Mouse (Mus musculus): Measurements from ENCODE around the gene Arhgef10l. TPM values are rescaled to one million over a fixed set of nuclear protein-coding genes. Genes with fewer than 3 reads are reported as not detected.

Arhgef10l gene
- polyA plus RNA-seq, 1 experiment from 2014 or later: 6.7 TPM

DNA sequence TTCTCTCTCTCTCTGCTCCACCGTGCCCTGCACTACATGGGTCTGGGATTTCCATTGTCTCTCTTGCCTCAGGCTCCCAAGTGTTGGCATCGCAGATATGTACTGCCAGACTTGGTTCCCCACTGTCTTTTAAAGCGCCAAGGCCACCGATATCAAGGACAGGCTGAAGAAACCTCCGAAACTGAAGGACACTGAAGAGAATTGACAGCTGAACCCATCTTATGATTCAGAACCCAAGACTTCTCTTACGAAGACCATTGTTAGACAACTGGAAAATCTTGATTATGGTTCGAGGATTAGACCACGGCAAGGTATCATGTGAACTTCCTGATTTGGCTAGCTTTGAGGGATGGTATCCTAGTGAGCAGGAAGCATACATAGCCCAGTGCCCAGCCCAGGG lies 11.0 kb downstream of the Arhgef10l start:
- no peaks in the 10 kb centered on the region for H3K36me3 ChIP-seq (ENCODE audit: control insufficient read depth, insufficient read depth, low read length)
- H3K27ac ChIP-seq (ENCODE audit: low read depth, low read length): no peak overlapping the region
- ATAC-seq (replicated peaks; ENCODE audit: low FRiP score) (no peak), DNase-seq (ENCODE audit: low spot score) (no peak)
- H3K4me1 ChIP-seq (replicated peaks; ENCODE audit: control insufficient read depth, insufficient read depth, low read length): peaks cover 7% of the 10 kb centered on the region
- WGBS: 58% methylated on average over 8 of the region's 8 CpGs
- no peak overlapping the region for H3K4me3 ChIP-seq (ENCODE audit: low read depth, low read length)
- H3K9ac ChIP-seq (ENCODE audit: low read depth, low read length): no peak overlapping the region
- H3K27me3 ChIP-seq (replicated peaks; ENCODE audit: control insufficient read depth, insufficient read depth, low read length): peaks cover 9% of the 10 kb centered on the region
- H3K4me2 ChIP-seq: no peak overlapping the region
- H3K9me3 ChIP-seq (ENCODE audit: control insufficient read depth, low read length): no peaks in the 10 kb centered on the region

DNA sequence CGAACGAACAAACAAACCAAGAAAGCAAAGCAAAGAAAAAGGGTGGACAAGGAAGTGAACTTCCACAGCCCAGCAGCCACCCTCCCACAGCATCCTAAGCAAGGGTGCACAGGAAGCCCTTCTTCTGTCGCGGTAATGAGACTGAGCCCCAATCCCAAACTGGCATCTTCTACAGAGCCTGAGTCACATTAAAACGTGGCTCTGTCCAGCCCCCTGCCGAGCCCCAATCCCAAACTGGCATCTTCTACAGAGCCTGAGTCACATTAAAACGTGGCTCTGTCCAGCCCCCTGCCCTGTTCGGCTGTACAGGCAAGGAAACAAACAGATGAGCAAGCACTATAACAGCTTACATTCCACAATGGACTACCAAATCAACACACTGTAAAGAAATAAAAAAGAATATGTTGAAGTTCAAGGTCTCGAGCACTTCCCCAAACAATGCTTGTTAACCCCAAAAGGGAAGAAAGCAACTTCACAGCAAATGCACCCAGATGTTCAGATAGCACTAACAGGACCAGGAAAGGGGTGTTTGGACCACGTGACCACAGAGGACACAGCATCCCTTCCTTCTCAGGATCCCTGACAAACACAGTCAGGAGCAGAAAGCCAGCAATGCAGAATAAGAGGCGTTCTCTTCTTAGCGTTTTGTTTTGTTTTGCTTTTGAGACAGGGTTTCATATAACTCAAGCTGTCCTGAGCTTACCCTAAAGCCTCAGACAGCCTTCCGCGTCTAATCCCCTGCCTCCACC lies 11.8 kb downstream of the Arhgef10l start:
- H3K9me3 ChIP-seq (ENCODE audit: control insufficient read depth, low read length): no peaks in the 10 kb centered on the region
- H3K9ac ChIP-seq (ENCODE audit: low read depth, low read length): no peak overlapping the region
- peaks cover 14% of the 10 kb centered on the region for H3K27me3 ChIP-seq (replicated peaks; ENCODE audit: control insufficient read depth, insufficient read depth, low read length)
- peaks cover 8% of the 10 kb centered on the region for H3K4me1 ChIP-seq (replicated peaks; ENCODE audit: control insufficient read depth, insufficient read depth, low read length)
- DNase-seq (ENCODE audit: low spot score) (no peak), ATAC-seq (replicated peaks; ENCODE audit: low FRiP score) (no peak)
- no peak overlapping the region for H3K4me3 ChIP-seq (ENCODE audit: low read depth, low read length)
- 48% methylated on average over 14 of the region's 14 CpGs for WGBS
- no peaks in the 10 kb centered on the region for H3K36me3 ChIP-seq (ENCODE audit: control insufficient read depth, insufficient read depth, low read length)
- H3K4me2 ChIP-seq: no peak overlapping the region
- H3K27ac ChIP-seq (ENCODE audit: low read depth, low read length): no peak overlapping the region

DNA sequence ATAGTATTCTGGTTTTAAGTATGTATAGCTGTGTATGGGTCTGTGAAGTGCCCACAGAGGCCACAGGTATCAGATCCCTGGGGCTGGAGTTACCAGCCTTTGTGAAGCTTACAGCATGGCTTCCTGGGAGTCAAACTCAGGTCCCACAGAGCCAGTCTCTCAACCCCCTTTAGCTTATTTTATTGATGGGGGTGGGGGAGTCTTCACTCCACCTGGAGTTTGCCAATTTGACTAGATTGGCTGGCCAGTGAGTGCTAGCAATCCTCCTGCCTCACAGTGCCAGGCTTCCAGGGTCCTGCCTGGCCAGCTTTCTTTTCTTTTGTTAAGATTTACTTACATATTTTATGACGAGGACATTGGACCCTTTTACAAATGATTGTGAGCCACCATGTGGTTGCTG lies 16.1 kb downstream of the Arhgef10l start:
- Histone ChIP-seq H3K27me3 (replicated peaks; ENCODE audit: control insufficient read depth, insufficient read depth, low read length) (peaks cover 37% of the 10 kb centered on the region), H3K4me2 (no peak overlapping the region), H3K9ac (ENCODE audit: low read depth, low read length) (no peak overlapping the region), H3K4me3 (ENCODE audit: low read depth, low read length) (no peak overlapping the region), H3K9me3 (ENCODE audit: control insufficient read depth, low read length) (no peaks in the 10 kb centered on the region), H3K4me1 (replicated peaks; ENCODE audit: control insufficient read depth, insufficient read depth, low read length) (peaks cover 4% of the 10 kb centered on the region), H3K36me3 (ENCODE audit: control insufficient read depth, insufficient read depth, low read length) (no peaks in the 10 kb centered on the region), H3K27ac (ENCODE audit: low read depth, low read length) (no peak overlapping the region)
- WGBS: 43% methylated on average over 1 of the region's 1 CpGs
- no peak for ATAC-seq (replicated peaks; ENCODE audit: low FRiP score)
- no peak for DNase-seq (ENCODE audit: low spot score)

DNA sequence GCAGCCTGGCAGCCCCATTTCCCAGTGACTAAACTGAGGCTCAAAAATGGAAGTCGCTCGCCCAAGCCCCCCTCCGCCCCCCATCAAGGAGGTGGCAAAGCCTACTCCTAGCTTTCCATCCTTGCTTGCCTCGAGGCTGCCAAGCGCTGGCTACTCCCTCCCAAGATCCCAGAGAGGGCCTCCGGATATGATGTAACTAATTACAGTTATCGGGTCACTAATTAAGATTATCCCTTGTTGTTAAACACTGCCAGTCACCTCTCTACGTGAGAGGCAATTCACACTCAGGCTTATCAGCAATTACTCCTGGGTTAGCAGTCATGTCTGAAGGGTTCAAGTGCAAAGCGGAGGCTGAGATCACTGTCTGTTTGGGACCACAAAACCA lies 16.6 kb downstream of the Arhgef10l start:
- 28% methylated on average over 9 of the region's 9 CpGs for WGBS
- H3K9ac ChIP-seq (ENCODE audit: low read depth, low read length): peak overlapping the region; percentile 72; the same call in 1 of the 2 replicates
- peaks cover 4% of the 10 kb centered on the region for H3K4me1 ChIP-seq (replicated peaks; ENCODE audit: control insufficient read depth, insufficient read depth, low read length)
- no peak for ATAC-seq (replicated peaks; ENCODE audit: low FRiP score)
- H3K27me3 ChIP-seq (replicated peaks; ENCODE audit: control insufficient read depth, insufficient read depth, low read length): peaks cover 37% of the 10 kb centered on the region
- H3K9me3 ChIP-seq (ENCODE audit: control insufficient read depth, low read length): no peaks in the 10 kb centered on the region
- H3K4me2 ChIP-seq: peak overlapping the region; percentile 61
- H3K27ac ChIP-seq (ENCODE audit: low read depth, low read length): 0 out of 2 replicates have a peak overlapping the region, but pooled peaks have one; percentile 74
- H3K36me3 ChIP-seq (ENCODE audit: control insufficient read depth, insufficient read depth, low read length): no peaks in the 10 kb centered on the region
- DNase-seq (ENCODE audit: low spot score): no peak
- H3K4me3 ChIP-seq (ENCODE audit: low read depth, low read length): peak overlapping the region; percentile 60

DNA sequence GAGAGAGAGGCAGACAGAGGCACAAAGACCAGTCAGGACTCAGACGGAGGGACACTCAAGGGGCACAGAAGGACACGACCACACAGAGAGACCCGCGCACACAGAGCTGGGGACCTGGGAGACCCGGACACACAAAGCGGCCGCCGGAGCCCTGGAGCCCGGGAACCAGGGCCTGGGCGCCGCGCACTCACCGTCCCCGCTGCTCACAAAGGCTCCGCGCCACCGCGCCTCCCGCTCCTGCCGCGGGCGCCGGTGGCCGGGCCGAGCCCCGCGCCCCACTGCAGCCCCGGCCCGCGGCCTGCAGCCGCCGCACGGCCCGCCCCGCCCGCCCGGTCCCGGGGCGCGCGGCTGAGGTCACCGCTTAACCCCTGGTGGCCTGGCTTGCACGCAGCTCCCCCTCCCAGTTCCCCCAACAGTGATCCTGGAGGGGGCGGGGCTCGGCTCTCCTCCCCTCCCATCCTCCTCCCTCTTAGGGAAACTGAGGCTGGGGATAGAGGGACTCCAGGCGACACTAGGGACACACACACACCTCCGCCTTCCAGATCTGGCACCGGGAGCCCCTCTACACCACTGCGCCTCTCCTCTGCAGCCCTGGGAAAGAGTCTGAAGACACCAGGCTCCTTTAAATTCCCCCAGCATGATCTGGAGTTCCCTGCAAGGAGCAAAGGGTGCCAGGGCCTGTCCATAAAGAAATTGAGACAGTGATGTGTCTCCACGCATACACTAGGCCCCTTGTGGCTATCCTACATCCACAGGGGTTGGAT lies 17.2 kb downstream of the Arhgef10l start:
- 0 out of 2 replicates have a peak, but pooled peaks have one; percentile 20 for ATAC-seq (replicated peaks; ENCODE audit: low FRiP score)
- no peak for DNase-seq (ENCODE audit: low spot score)
- WGBS: 3% methylated on average over 36 of the region's 50 CpGs
- Histone ChIP-seq H3K9me3 (ENCODE audit: control insufficient read depth, low read length) (no peaks in the 10 kb centered on the region), H3K36me3 (ENCODE audit: control insufficient read depth, insufficient read depth, low read length) (no peaks in the 10 kb centered on the region), H3K4me2 (peak overlapping the region; percentile 61), H3K4me3 (ENCODE audit: low read depth, low read length) (peak overlapping the region; percentile 60), H3K27me3 (replicated peaks; ENCODE audit: control insufficient read depth, insufficient read depth, low read length) (peaks cover 37% of the 10 kb centered on the region), H3K4me1 (replicated peaks; ENCODE audit: control insufficient read depth, insufficient read depth, low read length) (peaks cover 4% of the 10 kb centered on the region), H3K27ac (ENCODE audit: low read depth, low read length) (peak overlapping the region; percentile 74), H3K9ac (ENCODE audit: low read depth, low read length) (peak overlapping the region; percentile 72)

- Histone ChIP-seq H3K36me3 (ENCODE audit: control insufficient read depth, insufficient read depth, low read length) (no peaks in the 10 kb centered on the region), H3K4me3 (ENCODE audit: low read depth, low read length) (peak overlapping the region; percentile 60), H3K27me3 (replicated peaks; ENCODE audit: control insufficient read depth, insufficient read depth, low read length) (peaks cover 37% of the 10 kb centered on the region), H3K4me1 (replicated peaks; ENCODE audit: control insufficient read depth, insufficient read depth, low read length) (peaks cover 4% of the 10 kb centered on the region), H3K9me3 (ENCODE audit: control insufficient read depth, low read length) (no peaks in the 10 kb centered on the region), H3K9ac (ENCODE audit: low read depth, low read length) (peak overlapping the region; percentile 72), H3K4me2 (peak overlapping the region; percentile 61), H3K27ac (ENCODE audit: low read depth, low read length) (no peak overlapping the region; the same call in 1 of the 2 replicates)
- ATAC-seq (replicated peaks; ENCODE audit: low FRiP score) (no peak), DNase-seq (ENCODE audit: low spot score) (no peak)
- 16% methylated on average over 12 of the region's 12 CpGs for WGBS
These were observed 17.9 kb downstream of the Arhgef10l start for GRCm38 (mm10) chr4:140647711-140648421.

DNA sequence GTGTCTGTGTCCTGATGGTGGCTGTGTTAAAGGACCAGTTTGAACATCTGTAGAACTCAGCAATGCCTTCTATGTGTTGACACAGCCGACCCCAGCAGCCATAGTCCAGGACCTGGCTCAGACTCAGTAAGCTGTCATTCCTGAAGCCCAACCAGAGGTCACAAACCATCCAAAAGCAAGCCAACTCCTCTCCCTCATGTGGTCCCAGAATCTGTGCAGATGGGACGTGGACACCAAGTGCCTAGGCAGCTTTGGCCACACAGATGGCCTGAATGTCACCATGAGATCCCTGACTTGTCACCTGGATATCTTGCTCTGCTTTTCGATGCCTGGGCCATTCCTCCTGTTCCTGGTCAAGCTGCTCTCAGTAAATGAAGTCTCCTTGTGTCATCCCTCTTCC lies 20.2 kb downstream of the Arhgef10l start:
- WGBS: 66% methylated on average over 3 of the region's 3 CpGs
- Histone ChIP-seq H3K4me3 (ENCODE audit: low read depth, low read length) (no peak overlapping the region), H3K36me3 (ENCODE audit: control insufficient read depth, insufficient read depth, low read length) (peaks cover 3% of the 10 kb centered on the region; the same call in 1 of the 2 replicates), H3K9me3 (ENCODE audit: control insufficient read depth, low read length) (no peaks in the 10 kb centered on the region), H3K27ac (ENCODE audit: low read depth, low read length) (no peak overlapping the region), H3K4me2 (no peak overlapping the region), H3K9ac (ENCODE audit: low read depth, low read length) (no peak overlapping the region), H3K4me1 (replicated peaks; ENCODE audit: control insufficient read depth, insufficient read depth, low read length) (peaks cover 4% of the 10 kb centered on the region), H3K27me3 (replicated peaks; ENCODE audit: control insufficient read depth, insufficient read depth, low read length) (peaks cover 32% of the 10 kb centered on the region)
- ATAC-seq (replicated peaks; ENCODE audit: low FRiP score) (no peak), DNase-seq (ENCODE audit: low spot score) (no peak)

- H3K9me3 ChIP-seq (ENCODE audit: control insufficient read depth, low read length): no peaks in the 10 kb centered on the region
- H3K9ac ChIP-seq (ENCODE audit: low read depth, low read length): no peak overlapping the region
- no peak for DNase-seq (ENCODE audit: low spot score)
- no peak for ATAC-seq (replicated peaks; ENCODE audit: low FRiP score)
- H3K4me1 ChIP-seq (replicated peaks; ENCODE audit: control insufficient read depth, insufficient read depth, low read length): peaks cover 4% of the 10 kb centered on the region
- 49% methylated on average over 3 of the region's 3 CpGs for WGBS
- H3K4me2 ChIP-seq: no peak overlapping the region
- peaks cover 30% of the 10 kb centered on the region for H3K27me3 ChIP-seq (replicated peaks; ENCODE audit: control insufficient read depth, insufficient read depth, low read length)
- no peak overlapping the region for H3K4me3 ChIP-seq (ENCODE audit: low read depth, low read length)
- H3K36me3 ChIP-seq (ENCODE audit: control insufficient read depth, insufficient read depth, low read length): peaks cover 3% of the 10 kb centered on the region; the same call in 1 of the 2 replicates
- no peak overlapping the region for H3K27ac ChIP-seq (ENCODE audit: low read depth, low read length)
These were observed 21.1 kb downstream of the Arhgef10l start for GRCm38 (mm10) chr4:140644701-140645100.

Measured in liver, embryonic 11.5 days (tissue).